Mouse (Mus musculus) lung, adult 2 months (tissue): Measurements from ENCODE around the gene 4930578C19Rik. TPM values are rescaled to one million over a fixed set of nuclear protein-coding genes. Genes with fewer than 3 reads are reported as not detected.
"Not testable (repeated sequence)": the region's sequence is repeated elsewhere in the genome, so short reads cannot be mapped to it uniquely, and the experiment has no call there.

Experiments used
- DNase-seq: peaks from one replicate; pipeline ENCODE4 v3.0.0; 2022
- H3K4me1 ChIP-seq: fragments of 200-500 bp; 2 replicates; pipeline ENCODE4 v1.6.1; 2011; ENCODE audit warnings: low read length; ENCODE audit not compliant: control insufficient read depth, insufficient read depth
- H3K4me3 ChIP-seq: fragments of 200-500 bp; replicated peaks from 2 replicates; pipeline ENCODE3; 2011; ENCODE audit warnings: low read depth, mild to moderate bottlenecking, control low read depth, low read length; ENCODE audit errors: extremely low read depth
- CTCF ChIP-seq: fragments of 200-500 bp; IDR thresholded peaks from 2 replicates; pipeline ENCODE4 v1.5.1; 2011; ENCODE audit warnings: mild to moderate bottlenecking, low read length, control low read depth; ENCODE audit not compliant: insufficient read depth
- POLR2A ChIP-seq: fragments of 200-500 bp; IDR thresholded peaks from 2 replicates; pipeline ENCODE4 v1.6.1; 2011; ENCODE audit warnings: low read depth, mild to moderate bottlenecking, control low read depth, low read length, borderline replicate concordance; ENCODE audit errors: extremely low read depth
- WGBS: fragments of 180-500 bp; shearing (Covaris S2); methylation state at CpG from one replicate; pipeline ENCODE4 v1.1.7; 2018; 5-methylcytosine and 5-hydroxymethylcytosine counted together
- polyA plus RNA-seq: library from polyadenylated mRNA; depleted of rRNA; stranded (reverse); fragments of >200 nt; gene quantifications from 2 replicates; pipeline ENCODE4 v1.2.3, GENCODE M21; 2012

Gene 4930578C19Rik
- polyA plus RNA-seq, 1 experiment = 8.0 TPM

- TF ChIP-seq CTCF (no peak), POLR2A (no peak)
- WGBS = 81% methylated on average over 10 of the region's 10 CpGs
- no peak for DNase-seq
- H3K4me1 ChIP-seq = no peaks in the 10 kb centered on the region
- no peak overlapping the region for H3K4me3 ChIP-seq
Measured at GRCm38 (mm10) chrX:18411071-18411840, 49.9 kb downstream of the 4930578C19Rik start.

DNA sequence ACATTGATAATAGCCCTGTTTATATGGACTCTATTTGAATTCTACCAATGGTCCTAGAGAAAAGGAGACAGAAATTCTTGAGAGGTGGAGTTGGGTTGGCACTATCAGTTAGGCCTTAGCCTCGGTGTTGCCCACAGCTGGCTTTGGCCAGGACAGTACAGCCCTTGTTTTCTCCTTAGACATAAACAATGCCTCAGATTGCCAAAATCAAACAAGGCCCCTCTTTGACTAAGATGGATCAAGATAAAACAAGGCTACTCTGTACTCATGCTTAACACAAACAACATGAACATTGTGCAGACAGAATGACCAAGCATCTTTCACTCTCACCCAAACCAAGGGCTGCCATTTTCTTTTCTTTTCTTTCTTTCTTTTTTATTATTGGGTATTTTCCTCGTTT is 51.6 kb downstream of the 4930578C19Rik start:
- Histone ChIP-seq H3K4me1 (no peaks in the 10 kb centered on the region), H3K4me3 (no peak overlapping the region)
- no peak for DNase-seq
- TF ChIP-seq CTCF = no peak
- TF ChIP-seq POLR2A = no peak
- 58% methylated on average over 2 of the region's 2 CpGs for WGBS

GRCm38 (mm10) chrX:18402296-18402695 is 58.9 kb downstream of the 4930578C19Rik start:
- DNase-seq = peak; percentile 2
- TF ChIP-seq POLR2A (no peak), CTCF (no peak)
- Histone ChIP-seq H3K4me1 (no peaks in the 10 kb centered on the region), H3K4me3 (no peak overlapping the region)
- WGBS = 45% methylated on average over 10 of the region's 10 CpGs

DNA sequence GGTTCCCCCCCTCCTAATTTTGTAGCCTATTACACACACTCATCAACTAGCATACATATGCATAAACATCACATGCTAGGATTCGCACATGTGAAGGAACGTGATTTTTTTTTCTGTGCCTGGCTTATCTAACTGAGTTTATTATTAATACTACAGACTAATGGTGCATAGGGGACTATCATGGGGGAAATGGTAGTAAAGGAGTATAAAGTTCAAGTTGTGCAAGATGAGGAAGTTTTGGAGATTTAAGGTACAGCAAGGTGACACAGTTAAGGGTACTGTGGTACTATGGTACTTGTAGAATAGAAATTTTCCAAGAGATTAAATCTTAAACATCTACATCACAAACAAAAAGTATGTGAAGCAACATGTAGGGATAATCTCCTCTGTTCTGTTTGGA is 64.5 kb downstream of the 4930578C19Rik start:
- no peaks in the 10 kb centered on the region for H3K4me1 ChIP-seq
- 81% methylated on average over 2 of the region's 2 CpGs for whole genome bisulfite sequencing
- TF ChIP-seq POLR2A = no peak
- TF ChIP-seq CTCF = no peak
- DNase-seq = no peak
- H3K4me3 ChIP-seq = no peak overlapping the region

DNA sequence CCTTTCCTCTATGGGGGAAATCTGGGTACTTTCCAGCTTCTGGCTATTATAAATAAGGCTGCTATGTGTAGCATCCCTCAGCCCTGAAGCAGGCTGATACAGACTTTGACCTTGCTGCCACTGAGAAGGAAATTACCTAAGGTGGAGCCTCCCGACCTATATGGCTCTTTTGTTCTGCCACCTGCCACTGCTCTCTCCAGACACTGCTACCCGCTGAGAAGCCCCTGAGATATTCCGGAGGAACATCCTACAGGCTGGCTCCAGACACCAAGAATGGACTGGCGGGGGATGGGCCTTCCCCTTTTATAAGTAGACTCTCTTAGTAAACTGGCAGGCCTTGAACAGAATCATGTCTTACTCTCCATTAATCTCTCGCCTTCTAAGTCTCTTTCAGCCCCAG is 77.0 kb downstream of the 4930578C19Rik start:
- DNase-seq, H3K4me1 ChIP-seq, H3K4me3 ChIP-seq: not testable (repeated sequence)
- WGBS = 76% methylated on average over 5 of the region's 5 CpGs
